Mouse (Mus musculus) kidney, adult 18-20 months (tissue): Measurements from ENCODE around the gene Ccdc8.

Source experiments
- DNase-seq: peaks from one replicate; pipeline ENCODE4 v3.0.0; 2021

The Ccdc8 gene

DNA sequence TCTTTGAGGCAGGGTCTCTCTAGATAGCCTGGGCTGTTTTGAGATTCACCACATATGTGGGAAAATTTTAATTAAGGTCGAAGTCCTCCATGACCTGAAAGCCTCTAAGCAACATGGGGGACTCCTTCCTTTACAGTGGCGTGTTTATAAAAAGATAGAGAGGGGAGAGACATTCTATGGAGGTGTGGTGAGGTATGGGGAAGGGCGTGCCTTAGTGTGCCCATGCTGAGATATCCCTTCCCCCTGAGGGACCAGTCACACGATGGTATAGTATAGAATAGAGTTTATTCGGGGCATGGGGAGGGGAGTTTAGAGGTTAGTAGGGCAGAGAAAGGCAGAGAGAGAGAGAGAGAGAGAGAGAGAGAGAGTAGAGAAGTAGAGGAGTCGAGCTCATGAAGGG, 14.3 kb upstream of the Ccdc8 start:
- no peak for DNase-seq

DNA sequence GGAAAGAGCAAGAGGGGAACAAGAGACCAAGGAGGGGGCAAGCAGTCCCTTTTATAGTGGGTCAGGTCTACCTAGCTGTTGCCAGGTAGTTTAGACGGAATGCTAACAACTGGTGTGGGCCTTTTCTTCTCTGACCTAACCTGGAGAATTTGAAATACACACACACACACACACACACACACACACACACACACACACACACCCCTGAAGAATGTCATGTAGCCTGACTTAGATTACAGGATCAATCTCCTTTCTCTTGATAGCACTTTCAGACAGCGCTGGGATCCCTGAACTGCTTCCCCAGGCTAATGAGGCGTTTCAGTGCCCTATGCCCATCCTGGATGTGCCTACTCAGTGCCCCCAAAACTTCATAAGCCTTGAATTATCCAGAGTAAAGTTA, 13.9 kb upstream of the Ccdc8 start:
- no peak for DNase-seq

DNA sequence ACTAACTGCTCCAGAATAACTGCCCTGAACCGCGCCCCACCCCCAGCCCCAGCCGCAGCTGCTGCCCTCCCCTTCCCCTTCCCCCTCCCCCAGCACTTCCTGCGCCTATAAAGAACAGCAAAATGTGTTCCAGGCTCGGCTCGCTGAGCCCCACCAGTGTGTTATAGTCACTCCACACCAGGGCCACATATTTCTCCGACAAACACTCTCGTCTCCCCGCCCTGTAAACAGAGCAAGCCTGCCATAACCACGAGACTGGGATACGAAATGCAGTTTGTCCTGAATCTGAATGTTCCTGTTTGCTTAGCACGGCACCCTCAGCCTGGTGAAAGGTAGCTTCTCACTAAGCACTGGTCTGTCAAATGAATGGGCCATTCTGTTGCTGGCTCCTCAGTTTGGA, 12.2 kb upstream of the Ccdc8 start:
- no peak for DNase-seq

DNA sequence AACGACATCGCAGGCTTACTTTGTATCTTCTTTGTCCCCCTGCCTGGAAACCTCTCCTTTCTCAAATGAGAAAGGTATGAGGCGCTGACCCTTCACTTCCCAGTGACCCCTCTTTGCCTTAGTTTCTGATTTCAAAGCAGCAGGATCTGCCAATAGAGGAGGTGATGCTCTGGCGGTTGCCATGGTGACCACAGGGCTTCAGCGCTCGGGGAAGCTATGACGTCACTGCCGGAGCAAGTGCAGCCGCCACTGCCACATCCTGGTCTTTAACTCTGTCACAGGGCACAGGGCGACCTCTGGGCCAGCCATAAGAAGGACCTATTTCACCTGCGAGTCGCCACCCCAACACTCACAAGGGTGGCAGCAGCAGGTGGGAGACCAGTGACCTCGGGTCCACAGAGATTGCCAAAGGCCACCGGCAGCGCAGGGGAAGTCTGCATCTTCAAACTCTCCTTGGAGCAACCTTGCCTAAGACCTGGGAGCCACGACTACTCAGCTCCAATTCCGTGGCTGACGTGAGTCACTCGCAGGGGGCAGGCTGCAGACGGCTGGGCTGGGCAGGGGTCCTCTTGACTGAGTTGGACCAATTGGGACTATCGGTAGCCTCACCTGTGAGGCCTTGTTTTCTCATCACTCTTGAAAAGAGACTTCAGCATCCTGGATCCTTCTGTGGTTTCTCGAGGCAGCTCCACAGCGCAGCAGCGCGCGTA, 9.5 kb upstream of the Ccdc8 start, which contains the start of gene Gm42372:
Gene Gm42372 (plus strand): TSS at position 228 of the 710 bp plus-strand sequence.
- no peak for DNase-seq

DNA sequence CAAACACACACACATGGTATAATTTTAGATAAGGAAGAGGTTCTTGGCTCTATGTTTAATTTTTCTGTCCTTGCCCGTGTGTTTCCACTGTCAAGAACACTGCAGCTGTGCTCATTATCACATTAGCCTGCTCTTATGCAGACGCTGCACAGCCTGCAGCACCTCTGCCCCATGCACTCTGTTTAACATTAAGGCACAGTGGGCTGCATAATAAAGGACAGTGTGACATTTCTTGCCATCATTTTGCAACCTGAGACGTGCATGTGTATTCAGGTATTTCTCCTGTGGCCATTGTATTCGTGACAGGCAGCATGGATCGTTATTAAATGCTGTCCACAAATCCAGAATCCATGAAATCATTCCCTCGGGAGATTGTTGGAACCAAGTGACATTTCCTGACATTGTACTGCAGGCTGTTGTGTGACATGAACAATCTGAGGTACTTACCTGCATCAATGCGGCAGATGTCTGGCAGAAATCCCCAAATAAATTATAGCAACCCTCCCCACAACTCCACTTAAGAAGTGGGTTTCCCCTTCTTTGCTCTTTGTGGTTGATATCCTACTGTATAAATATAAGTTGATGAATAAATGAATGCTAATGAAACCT, 4.9 kb upstream of the Ccdc8 start:
- no peak for DNase-seq

DNA sequence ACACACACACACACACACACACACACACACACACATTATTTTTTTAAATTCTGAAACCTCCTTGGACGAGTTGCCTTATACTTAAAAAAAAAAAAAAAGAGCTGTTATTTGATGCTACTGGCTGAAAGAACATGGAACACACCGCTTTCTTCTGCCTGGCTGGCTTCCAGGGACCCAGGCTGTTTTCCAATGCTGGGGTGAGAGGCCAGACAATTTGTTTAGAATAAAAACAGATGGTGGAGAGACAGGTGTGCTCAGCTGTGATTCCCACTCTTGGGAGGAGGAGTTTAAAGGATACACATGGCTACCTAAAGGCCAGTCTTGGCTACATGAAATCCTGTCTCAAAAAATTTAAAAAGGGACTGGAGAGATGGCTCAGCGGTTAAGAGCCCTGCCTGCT, 4.1 kb upstream of the Ccdc8 start:
- peak; percentile 23 for DNase-seq

DNA sequence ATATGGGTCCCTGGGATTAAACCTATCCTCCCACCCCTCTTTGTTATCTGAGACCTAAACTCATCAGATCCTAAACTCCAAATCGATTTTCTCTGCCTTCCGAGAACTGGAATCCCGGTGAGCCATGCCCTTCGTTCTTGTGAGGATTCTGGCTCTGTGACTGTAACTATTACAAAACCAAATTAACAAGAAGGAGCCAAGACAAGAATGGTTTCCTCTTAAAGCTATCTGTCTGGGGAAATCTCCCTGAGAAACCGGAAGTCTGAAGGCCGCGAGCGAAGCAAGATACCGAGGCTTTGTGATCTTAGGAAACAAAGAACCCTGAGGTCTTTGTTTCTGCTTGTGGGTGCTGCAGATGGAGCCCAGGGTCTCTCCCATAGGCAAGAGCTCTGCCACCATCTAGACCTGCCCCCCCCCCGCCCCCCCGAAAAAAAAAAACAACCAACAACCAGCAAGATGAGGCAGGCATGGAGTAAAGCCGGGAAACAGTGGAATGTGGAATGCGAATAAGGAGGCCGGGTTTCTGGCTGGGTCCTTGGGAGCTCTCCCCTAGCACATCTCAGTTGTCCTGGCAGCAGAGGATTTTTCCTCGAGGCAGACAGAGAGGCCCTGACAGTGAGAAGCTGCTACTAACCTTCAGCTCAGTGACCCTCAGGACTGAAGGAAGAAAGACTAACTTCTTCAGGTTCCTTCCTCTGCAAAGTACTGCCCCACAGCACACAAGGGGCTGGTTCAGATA, 2.3 kb upstream of the Ccdc8 start:
- no peak for DNase-seq

DNA sequence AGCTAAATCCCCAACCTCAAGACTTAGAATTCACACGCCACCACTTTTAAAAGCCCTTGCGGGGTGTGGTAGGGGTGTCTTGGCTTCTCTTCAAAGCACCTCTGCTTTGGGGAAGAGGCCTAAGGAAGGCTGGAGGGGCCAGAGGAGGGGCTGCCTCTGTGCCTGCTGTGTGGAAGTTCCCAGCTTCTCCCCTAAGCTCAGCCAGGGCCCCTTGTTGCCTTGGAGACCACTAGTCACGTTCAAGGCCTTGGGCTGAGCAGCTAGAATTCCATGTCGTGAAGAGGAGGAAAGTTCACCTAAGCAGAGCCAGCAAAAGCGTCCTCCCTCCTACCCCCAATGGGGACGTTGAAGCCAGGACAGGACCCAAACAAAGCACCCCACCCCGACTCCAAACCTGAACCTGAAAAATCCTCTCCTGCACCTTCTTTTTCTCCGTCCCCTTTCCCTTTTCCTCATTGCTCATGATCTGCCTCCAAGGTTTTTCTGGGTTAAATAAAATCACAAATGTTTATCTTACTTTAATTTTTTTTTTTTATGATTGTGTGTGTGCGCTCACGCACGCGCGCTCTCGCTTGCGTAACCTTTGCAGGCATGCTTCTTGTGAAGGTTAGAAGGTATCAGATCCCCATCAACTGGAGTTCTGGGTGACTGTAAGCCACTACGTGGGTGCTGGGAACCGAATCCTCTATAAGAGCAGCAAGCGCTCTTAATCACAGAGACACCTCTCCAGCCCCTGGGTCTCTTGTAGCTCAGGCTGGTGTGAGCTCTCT, 642 bp upstream of the Ccdc8 start:
- no peak for DNase-seq

DNA sequence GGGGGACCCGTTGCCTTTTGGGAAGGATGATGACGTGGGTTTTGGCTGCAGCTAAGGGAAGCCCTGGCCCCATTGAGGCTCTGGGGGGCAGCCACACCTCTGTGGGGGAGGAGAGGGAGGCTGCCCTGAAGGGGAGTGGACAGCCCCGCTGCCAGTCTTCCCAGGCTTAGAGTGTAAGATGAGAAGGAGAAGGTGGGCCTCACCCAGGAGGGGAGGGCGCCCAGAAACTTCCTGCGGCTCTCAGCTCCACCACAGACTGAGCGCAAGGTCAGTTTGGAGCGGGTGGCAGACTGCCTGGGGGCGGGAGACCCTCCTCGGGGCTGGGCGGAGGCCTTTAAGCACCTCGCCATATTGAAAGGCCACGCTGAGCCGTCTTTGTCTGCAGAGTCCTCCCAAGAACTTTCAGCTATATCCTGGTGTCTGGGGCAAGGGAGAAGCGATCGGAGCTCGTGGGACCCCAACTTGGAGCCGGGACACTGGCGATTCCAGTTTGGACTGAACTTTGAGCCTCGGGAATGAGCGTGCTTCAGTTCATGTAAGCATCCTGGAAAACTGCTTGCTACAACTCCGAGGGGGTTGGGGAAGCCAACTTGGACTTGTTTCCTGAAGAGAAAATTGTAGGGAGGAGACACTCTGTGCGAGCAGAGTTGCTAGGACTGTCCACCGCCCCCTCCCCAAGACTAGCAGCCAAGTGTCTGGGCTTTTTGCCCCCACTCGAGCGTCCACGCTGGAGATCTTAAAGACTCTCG, 1.3 kb downstream of the Ccdc8 start:
- DNase-seq, result peak; percentile 45

DNA sequence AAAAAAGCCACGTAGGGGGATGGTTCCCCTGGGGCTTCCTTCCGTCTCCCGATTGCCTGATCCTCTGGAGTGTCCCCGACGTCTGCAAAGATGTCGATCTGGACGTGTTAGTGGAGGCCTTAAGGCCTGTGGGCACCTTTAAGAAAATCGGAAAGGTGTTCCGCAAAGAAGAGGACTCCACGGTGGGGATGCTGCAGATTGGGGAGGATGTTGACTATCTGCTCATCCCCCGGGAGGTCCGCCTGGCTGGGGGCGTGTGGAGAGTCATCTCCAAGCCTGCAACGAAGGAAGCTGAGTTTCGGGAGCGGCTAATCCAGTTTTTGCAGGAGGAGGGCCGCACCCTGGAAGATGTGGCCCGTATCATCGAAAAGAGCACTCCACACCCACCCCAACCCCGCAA, 1.9 kb downstream of the Ccdc8 start:
- DNase-seq, result no peak

DNA sequence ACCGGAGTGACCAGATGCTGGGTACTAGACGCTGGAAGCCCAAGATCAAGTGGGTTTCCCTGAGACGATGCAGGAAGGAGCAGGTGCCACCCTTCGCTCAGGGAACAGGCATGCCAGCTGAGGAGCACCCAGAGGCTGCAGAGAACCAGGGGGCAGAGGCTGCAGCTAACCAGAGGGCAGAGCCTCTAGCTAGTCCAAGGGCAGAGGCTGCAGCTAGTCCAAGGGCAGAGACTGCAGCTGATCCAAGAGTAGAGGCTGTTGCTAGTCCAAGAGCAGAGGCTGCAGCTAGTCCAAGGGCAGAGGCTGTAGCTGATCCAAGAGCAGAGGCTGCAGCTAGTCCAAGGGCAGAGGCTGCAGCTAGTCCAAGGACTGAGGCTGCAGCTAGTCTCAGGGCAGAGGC, 2.8 kb downstream of the Ccdc8 start:
- no peak for DNase-seq

DNA sequence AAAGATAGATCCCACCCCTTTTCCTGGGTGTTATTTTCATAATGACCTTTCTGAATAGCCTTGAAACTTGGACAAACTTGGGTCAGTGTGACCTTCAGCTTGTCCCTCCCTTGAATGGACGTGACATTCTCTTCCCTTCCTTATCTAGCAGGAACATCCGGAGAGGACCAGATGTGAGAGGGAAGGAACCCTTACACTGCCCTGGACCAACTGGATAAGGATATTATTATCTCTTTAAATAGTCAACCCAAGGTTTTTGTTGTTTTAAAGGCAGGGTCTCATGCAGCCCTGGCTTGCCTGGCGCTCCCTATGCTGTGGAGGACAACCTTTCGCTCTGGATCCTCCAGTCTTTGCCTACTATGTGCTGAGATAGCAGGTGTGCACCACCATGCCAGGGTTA, 6.7 kb downstream of the Ccdc8 start:
- DNase-seq, result no peak

DNA sequence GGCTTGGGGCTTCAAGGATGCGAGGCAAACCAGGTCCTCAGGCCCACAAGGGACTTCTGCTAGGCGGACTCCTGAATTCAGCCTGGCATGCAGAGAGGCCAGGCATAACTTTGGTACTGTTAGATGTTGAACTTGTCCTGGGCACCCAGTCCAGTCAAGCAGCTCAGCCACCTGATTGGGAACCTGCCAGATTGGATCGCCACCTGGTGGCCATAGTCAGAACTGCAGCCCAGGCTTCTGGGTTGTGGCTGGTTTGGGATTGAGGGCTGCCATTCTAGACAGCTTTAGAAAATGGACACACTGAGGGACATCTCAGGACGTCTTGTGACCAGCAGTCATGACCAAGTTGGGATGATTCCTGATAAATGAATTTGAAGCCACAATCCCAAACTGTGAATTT, 7.1 kb downstream of the Ccdc8 start:
- DNase-seq, result peak; percentile 94

DNA sequence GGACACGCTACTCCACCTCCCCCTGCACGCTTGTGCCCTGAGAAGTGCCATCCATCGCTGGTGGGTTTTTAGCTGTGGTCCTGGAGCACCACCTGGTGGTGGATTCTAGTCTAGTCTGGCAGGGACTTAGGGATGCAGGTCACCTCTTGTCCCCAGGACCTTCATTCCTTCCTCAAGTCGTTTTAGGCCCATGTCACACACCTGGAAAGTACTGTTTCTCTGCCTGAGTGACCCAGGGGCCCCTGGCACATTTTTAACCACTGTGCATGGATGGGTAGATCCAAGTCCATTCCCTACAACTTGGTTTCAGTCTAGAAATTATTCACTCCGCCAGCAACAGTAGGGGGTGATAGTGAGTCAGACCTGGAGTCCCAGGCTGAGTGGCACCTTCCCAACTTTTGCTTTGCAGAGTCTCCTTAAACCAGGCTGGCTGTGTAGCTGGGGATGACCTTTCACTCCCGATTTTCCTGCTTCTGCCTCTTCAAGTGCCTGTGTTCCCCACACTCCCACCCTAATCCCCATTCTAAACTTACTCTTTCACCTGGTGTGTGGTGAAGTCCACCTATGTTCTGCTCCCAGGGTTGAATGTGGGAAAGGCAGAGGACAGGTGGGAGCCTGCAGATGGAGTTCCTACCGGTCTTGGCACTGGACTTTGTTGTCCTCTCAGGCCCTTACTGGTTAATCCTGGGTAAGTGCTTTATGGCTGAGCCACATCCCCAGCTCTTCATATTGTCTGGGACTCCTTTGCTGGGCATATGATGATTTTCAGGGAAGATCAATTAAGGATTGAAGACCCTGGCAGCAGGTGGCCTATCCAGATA, 10.1 kb downstream of the Ccdc8 start:
- DNase-seq, result peak; percentile 82

DNA sequence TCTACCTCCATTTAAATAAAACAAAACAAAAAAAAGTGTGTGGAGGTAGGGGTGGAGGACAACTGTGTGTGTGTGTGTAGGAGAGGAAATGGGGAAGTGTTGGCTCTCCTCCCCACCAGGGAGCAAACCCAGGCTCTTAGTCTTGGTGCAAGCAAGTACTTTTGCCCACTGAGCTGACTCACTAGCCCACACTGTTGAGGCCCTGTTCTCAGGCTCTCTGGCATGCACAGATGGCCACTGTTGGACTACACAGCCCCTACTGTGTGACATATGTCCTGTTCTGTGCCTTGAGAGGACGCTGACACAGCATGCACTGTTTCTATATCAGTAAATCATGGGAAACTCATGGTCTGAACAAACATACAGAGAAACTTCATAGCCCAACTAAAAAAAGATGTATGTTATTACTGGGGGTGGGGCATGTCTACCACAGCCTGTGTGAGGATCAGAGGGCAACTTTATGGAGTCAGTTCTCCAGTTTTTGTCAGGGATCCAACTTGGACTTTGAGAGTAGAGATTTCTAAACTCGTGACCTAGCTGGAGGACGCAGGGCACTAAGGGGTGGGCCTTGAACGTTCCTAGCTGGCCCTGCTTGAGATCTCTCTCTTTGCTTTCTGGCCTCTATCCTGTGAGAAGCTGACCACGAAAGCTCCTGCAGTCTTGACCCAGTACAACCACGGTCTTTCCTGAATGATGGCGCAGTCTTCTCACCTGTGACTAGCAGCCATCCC, 10.9 kb downstream of the Ccdc8 start:
- DNase-seq, result peak; percentile 54

DNA sequence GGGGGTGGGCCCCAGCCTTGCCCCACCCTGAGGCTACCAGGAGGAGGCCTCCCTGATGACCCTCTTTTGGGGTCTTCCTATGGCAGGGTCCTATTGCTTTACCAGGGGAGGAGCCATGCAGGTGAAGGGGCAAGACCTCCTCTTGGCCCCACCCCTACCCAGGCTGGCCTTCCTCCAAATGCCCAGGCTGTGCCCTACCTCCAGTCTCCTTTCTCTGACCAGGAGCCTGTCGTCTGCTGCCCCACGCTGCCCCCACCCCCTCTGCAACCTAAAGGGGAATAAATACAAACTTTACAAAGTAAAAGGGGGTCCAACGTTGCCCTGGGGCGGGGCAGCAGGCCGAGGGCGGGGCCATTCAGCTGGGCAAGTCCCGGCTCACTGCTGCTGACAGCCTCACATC, 12.2 kb downstream of the Ccdc8 start:
- DNase-seq, result peak; percentile 55

DNA sequence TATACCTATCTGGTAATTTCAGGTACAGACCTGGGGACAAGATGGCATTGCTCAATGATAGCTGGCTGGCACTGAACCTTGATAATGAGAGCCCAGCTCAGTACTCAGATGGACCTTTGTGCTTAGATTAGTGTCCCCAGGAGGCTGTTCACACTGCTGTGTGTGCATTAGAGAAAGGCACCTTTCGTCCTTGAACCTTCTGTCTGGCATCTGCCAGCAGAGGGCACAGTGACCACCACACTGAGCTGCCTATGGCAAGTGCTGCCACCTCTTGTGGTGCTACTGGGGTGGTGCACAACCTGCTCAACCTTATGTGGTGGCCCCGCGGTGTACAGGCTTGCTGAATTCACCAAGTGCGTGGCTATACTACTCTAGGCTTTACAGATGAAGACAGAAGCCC, 14.8 kb downstream of the Ccdc8 start:
- peak; percentile 39 for DNase-seq

DNA sequence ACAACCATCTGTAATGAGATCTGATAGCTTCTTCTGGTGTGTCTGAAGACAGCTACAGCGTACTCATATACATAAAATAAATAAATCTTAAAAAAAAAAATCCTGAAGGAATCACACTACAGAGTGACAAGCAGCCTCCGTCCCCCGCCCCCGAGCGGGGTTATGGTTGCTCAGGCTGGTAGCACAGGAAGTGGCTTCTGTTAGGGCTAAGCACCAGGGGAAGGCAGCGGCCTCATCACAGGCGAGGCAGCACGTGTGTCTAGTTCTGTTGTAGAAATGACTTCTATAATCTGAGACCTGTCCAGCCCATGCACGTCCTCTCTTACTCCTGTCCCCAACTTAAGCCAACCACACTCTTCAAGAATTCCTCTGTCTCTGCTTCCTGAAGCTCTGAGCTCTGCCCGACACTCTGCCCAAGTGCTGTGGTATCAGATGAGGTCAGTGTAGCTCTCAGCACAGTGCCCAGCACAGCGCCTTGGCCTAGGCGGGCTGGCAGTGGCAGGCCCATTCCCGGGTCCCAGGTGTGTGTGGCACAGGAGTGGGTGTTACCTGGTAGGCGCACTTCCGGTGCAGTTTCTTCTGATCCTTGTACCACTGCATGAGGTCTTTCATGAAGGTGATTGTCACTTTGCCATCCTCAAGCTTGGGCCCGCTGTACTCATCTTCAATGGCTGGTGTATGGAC, 17.0 kb downstream of the Ccdc8 start:
- no peak for DNase-seq

DNA sequence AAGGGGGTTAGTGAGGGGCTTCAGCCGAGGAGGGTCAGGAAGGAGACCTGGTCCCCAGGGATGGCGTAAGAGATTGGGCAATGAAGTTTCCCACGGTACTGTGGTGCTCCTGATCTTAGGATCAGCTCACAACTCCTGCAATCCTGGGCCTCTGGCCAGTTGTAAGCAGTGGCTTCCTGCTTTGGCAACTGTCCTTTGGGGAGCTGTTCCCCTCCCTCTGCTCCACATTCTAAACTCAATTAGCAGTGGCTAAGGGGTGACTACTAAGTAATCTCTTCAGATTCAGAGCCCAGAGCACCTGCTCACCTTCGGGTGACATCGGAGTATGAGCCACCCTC, 17.5 kb downstream of the Ccdc8 start:
- DNase-seq, result no peak

DNA sequence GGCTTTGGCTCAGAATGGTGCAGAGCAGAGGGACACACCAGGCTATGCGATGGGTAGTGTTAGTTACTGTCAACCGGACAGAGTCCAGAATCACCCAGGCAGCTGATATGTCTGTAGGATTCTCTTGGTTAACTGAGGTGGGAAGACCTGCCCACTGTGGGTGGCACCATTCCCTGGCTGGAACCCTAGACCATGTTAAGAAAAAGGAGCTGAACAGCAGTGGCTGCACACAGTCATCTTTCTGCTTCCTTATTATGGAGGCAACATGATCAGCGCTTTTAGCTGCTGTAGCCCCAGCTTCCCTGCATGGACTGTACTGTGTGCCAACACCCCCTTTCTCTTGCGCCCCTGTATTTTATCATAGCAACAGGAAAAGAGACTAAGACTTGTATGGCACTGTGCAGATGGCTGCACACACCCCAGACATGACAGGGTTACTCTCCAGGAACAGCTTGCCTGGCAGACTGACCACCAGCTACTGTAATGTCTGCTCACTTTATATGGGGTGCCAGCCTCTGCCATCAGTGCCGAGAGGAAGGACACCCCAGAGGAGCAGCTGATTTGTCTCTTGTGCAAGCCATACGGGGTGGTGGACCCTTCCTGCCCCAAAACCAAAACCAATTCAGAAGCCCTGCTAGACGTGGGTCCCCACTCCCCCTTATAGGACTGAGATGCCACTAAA, 19.5 kb downstream of the Ccdc8 start:
- DNase-seq, result no peak
